Mouse (Mus musculus): Measurements from ENCODE around the gene Kcnc3. TPM values are rescaled to one million over a fixed set of nuclear protein-coding genes. Genes with fewer than 3 reads are reported as not detected.

Kcnc3 gene
- 1.7 and 1.9 TPM in 2 replicates for polyA plus RNA-seq (2016; fragmentation: Nextera tagmentation; extraction: Ambion mirVana)

DNA sequence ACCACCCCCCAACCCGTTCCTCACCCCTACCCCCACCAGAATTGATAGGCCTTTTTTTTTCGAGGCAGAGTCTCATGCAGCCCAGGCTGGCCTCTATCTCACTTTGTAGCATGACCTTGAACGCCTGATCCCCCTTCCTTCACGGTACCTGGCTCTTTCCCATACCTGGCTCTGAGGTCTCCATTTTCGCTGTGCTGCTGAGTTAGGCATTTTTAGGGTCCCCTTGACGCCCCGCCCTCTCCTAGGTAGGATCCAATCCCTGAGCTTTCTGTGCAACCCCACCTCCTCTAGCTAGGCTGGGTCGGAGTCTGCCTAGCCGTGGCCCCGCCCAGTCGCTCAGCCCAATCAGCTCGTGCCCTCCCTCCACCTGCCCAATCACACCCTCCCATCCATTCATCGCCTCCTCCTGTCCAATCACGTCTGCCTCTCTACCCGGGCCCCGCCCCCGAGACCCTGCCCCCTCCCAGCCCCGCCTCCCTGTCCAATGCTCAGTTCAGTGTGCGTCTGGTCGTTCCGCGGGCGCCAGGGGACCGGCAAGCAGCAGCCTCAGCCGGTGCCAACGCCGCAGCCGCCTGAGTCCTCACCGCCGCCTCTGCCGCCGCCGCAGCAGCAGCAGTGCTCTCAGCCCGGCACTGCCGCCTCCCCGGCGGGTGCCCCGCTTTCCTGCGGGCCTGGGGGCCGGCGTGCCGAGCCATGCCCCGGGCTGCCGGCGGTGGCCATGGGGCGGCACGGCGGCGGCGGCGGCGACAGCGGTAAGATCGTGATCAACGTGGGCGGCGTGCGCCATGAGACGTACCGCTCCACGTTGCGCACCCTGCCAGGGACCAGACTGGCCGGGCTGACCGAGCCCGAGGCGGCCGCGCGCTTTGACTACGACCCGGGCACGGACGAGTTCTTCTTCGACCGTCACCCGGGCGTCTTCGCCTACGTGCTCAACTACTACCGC, at the start of gene Kcnc3:
TSS of gene Kcnc3 (plus strand) at position 263 of the 946 bp plus-strand sequence.
- H3K27me3 ChIP-seq, result peaks cover 64% of the 10 kb centered on the region
- no peaks in the 10 kb centered on the region for H3K9me3 ChIP-seq
- peak within 1 kb of the TSS; percentile 72 for H3K9ac ChIP-seq
- H3K36me3 ChIP-seq (replicated peaks), result no peaks in the 10 kb centered on the region
- whole genome bisulfite sequencing, result under 1% methylated on average over 80 of the region's 80 CpGs
- H3K4me1 ChIP-seq, result peaks cover 72% of the 10 kb centered on the region
- ATAC-seq (ENCODE audit: low FRiP score), result peak; percentile 92
- H3K4me3 ChIP-seq (replicated peaks), result peak within 1 kb of the TSS; percentile 67
- peak within 1 kb of the TSS; percentile 65; the same call in 1 of the 2 replicates for H3K27ac ChIP-seq
- peak within 1 kb of the TSS; percentile 99 for H3K4me2 ChIP-seq

DNA sequence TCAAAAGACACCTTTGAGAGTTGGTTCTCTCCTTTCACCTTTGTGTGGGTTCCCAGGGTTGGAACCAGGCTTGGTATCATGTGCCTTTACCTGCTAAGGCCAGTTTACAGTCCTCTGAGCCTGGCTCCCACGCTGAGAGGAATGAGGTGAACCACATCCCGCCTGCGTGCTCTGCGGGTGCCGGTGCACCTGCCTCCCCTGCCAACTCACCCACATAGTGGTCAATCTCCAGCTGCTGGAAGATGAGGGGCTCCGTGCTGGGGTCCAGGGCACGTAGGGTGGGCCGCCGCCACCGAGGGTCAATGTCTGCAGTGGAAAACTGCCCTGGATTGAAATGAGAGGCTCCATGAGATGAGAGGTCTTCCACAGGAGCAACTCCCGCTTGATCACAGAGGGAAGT, 47.9 kb upstream of the Kcnc3 start:
- ATAC-seq (ENCODE audit: low FRiP score), result no peak
- H3K4me1 ChIP-seq, result peaks cover 7% of the 10 kb centered on the region

DNA sequence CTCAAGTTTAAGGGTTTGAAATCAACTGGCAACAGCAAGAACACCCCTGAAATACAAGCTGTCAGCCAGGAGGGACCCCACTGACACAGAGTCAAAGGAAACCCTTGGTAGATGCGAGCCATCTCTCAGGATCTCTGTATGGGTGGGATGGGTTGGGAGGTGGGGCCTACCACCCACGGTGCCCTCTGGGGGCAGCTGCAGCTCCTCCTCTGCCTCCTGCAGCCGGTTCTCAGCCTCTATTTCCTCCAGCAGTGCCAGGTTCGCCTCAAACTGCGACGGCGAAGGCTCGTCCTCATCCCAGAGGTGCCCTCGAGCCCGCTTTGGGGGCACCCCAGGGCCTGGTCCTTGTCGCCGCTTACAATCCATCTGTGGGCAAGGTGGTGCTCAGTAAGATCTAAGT, 47.4 kb upstream of the Kcnc3 start:
- Histone ChIP-seq H3K27ac (no peak overlapping the region), H3K36me3 (replicated peaks) (peaks cover 53% of the 10 kb centered on the region), H3K4me3 (replicated peaks) (no peak overlapping the region), H3K4me1 (peaks cover 12% of the 10 kb centered on the region), H3K27me3 (no peaks in the 10 kb centered on the region), H3K4me2 (no peak overlapping the region), H3K9me3 (no peaks in the 10 kb centered on the region), H3K9ac (no peak overlapping the region)
- no peak for ATAC-seq (ENCODE audit: low FRiP score)
- WGBS, result 87% methylated on average over 12 of the region's 12 CpGs

More for the DNA sequence above, 47.9 kb upstream of the Kcnc3 start:
- WGBS, result 97% methylated on average over 11 of the region's 11 CpGs
- Histone ChIP-seq H3K4me3 (replicated peaks) (no peak overlapping the region), H3K36me3 (replicated peaks) (peaks cover 59% of the 10 kb centered on the region), H3K9ac (no peak overlapping the region), H3K4me2 (no peak overlapping the region), H3K27me3 (no peaks in the 10 kb centered on the region), H3K9me3 (no peaks in the 10 kb centered on the region), H3K27ac (no peak overlapping the region)

DNA sequence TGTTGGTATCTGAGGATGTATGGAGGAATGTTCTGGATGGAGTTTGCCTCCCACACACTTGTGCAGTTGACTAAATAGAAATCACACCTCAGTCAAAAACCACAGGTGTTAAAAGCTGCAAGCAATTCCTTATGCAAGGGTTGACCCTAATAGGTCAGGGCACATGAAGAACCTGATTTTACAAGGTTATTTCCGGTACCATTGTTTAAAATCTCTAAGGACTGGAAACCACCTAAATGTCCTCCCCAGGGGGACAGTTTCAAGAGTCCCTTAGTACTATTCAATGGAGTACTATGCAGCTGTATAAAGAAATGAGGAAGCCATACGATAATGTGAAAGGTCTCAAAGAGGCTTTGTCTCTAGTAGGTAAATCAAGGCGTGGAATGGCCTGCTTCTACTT, 44.2 kb upstream of the Kcnc3 start:
- Histone ChIP-seq H3K36me3 (replicated peaks) (peaks cover 41% of the 10 kb centered on the region), H3K4me1 (peaks cover 14% of the 10 kb centered on the region), H3K9ac (no peak overlapping the region), H3K4me3 (replicated peaks) (no peak overlapping the region), H3K27ac (no peak overlapping the region), H3K4me2 (no peak overlapping the region), H3K27me3 (no peaks in the 10 kb centered on the region), H3K9me3 (no peaks in the 10 kb centered on the region)
- WGBS, result 98% methylated on average over 3 of the region's 3 CpGs
- no peak for ATAC-seq (ENCODE audit: low FRiP score)

DNA sequence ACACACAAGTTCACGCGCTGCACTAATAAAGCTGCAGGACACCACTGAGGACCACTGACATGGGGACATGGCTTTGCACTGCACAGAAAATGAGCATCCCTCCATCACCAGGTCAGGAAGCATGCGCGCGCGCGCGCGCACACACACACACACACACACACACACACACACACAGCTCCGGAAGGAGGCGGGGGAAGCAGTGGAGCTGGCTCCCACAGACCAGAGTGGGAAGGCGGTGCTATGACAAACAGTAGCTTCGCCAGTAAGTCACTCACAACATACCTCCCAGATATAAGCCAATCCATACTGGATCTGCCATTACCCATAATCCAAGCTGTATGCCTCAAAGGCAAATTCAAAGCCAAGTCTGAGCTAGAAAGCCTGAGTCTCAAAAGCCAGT, 43.4 kb upstream of the Kcnc3 start:
- WGBS, result 99% methylated on average over 13 of the region's 13 CpGs
- Histone ChIP-seq H3K27me3 (no peaks in the 10 kb centered on the region), H3K4me3 (replicated peaks) (peak overlapping the region; percentile 50), H3K9ac (peak overlapping the region; percentile 56), H3K4me1 (peaks cover 14% of the 10 kb centered on the region), H3K27ac (no peak overlapping the region), H3K36me3 (replicated peaks) (peaks cover 41% of the 10 kb centered on the region), H3K9me3 (no peaks in the 10 kb centered on the region), H3K4me2 (peak overlapping the region; percentile 58)
- ATAC-seq (ENCODE audit: low FRiP score), result no peak

DNA sequence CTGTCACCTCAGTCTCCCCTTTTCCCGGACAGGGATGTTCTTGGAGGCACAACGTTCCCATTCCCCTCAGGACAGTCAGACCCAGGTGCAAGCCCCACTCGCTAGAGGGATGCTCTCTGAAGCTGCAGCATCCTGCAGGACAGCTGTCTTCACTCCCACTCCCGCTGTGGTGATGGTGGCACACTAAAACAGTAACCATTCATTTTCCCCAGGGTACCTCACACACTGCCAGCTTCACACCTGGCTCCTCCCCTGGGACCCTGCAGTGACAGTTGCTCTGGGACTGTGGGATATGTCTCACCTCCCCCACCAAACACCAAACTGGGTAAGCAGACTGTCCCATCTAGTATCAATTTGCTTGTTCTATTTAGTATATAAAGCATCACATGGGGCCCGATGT, 42.7 kb upstream of the Kcnc3 start:
- Histone ChIP-seq H3K9ac (peak overlapping the region; percentile 56), H3K4me1 (peaks cover 18% of the 10 kb centered on the region), H3K4me3 (replicated peaks) (peak overlapping the region; percentile 50), H3K27me3 (no peaks in the 10 kb centered on the region), H3K4me2 (peak overlapping the region; percentile 58), H3K36me3 (replicated peaks) (peaks cover 36% of the 10 kb centered on the region), H3K27ac (no peak overlapping the region), H3K9me3 (no peaks in the 10 kb centered on the region)
- no peak for ATAC-seq (ENCODE audit: low FRiP score)
- WGBS, result 36% methylated on average over 5 of the region's 5 CpGs

DNA sequence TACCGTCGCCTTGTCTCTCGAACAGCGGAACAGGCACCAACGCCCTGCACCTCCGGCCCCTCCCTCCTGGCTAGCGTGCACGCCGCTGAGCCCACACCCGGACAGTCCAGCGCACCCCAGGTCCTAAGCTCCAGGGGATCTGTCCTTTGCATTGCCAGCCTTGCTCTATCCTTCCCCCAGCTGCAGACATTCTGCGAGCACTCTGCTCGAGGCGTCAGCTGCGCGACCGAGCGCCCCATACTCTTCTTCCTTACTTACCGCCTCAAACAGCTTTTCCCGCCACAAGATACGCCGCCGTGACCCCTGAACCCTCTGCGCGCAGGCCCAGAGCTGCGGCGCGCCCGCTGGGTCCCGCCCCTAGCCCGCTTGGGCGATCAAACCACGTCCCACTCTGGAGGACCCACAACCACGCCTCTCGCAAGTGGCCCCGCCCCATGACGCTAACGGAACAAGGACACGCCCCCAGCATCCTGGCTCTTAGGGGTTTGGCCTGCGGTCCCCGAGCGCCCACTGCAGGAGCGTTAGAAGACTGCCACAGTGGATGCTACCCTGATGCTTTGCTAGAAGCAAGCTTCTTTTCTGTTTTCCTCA, 41.9 kb upstream of the Kcnc3 start, which contains the start of gene Pold1:
TSS of gene Pold1 (minus strand) at position 353 of the 591 bp plus-strand sequence.
- no peaks in the 10 kb centered on the region for H3K27me3 ChIP-seq
- no peaks in the 10 kb centered on the region for H3K9me3 ChIP-seq
- under 1% methylated on average over 43 of the region's 43 CpGs for WGBS
- ATAC-seq (ENCODE audit: low FRiP score), result peak; percentile 93
- peak within 1 kb of the TSS; percentile 50 for H3K4me3 ChIP-seq (replicated peaks)
- H3K4me1 ChIP-seq, result peaks cover 23% of the 10 kb centered on the region
- H3K9ac ChIP-seq, result peak within 1 kb of the TSS; percentile 56
- H3K4me2 ChIP-seq, result peak within 1 kb of the TSS; percentile 58
- H3K27ac ChIP-seq, result peak within 1 kb of the TSS; percentile 59
- H3K36me3 ChIP-seq (replicated peaks), result peaks cover 34% of the 10 kb centered on the region

DNA sequence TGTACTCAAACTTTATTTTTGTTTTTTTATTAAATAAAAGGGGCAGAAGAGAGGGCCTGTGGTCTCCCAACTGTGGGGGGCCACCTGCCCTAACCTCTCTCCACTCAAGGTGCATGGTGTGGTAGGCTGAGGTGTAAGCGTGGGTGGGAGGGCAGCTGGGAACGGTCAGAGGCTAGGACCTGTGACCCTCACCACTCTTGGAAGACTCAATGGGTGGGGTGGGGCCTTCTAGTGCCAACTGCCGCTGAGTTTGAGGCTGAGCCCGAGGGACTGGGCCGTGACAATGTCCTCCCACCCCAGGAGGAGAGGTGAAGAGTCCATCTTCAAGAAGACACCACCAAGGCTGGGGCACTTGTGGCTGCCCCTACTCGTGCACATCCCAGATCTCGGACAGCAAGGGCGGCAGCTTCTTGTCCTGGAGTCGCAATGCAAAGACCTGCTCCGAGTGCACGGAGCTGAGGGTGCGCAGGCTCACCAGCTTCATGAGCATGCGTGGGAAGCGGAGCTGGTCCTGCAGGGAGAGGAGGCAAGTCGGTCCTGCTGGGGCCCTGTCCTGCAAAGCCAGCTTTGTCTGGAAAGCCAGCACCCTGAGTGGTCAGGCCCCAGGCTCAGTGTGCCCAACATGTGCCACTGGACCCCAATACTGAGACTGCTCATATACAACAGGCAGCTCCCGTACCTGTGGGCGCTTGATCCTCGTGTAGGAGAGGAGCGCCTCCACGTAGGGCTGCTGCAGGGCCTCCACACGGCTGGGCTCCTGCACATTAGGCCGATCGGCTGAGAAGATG, 40.6 kb upstream of the Kcnc3 start:
- H3K27me3 ChIP-seq, result no peaks in the 10 kb centered on the region
- no peaks in the 10 kb centered on the region for H3K9me3 ChIP-seq
- no peak for ATAC-seq (ENCODE audit: low FRiP score)
- no peak overlapping the region for H3K27ac ChIP-seq
- no peak overlapping the region for H3K9ac ChIP-seq
- peaks cover 34% of the 10 kb centered on the region for H3K36me3 ChIP-seq (replicated peaks)
- no peak overlapping the region for H3K4me2 ChIP-seq
- H3K4me3 ChIP-seq (replicated peaks), result 0 out of 2 replicates have a peak overlapping the region, but pooled peaks have one; percentile 4
- 94% methylated on average over 23 of the region's 23 CpGs for WGBS
- peaks cover 26% of the 10 kb centered on the region for H3K4me1 ChIP-seq

DNA sequence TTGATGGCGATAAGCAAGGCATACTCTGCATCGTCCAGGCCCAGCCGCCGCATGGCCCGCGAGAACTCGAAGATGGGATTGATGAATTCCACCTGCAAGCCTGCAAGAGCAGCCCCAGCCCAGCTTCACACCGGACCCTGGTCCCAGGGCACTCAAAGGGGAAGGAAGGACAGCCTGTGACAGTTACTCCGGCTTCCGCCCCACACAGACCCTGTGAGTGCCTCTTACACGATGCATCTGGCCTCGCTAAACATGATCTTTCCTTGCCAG, 40.1 kb upstream of the Kcnc3 start:
- no peak overlapping the region for H3K4me3 ChIP-seq (replicated peaks)
- H3K9me3 ChIP-seq, result no peaks in the 10 kb centered on the region
- peaks cover 34% of the 10 kb centered on the region for H3K36me3 ChIP-seq (replicated peaks)
- ATAC-seq (ENCODE audit: low FRiP score), result no peak
- H3K4me2 ChIP-seq, result no peak overlapping the region
- H3K9ac ChIP-seq, result no peak overlapping the region
- peaks cover 1% of the 10 kb centered on the region; the same call in 1 of the 2 replicates for H3K27me3 ChIP-seq
- H3K27ac ChIP-seq, result no peak overlapping the region
- H3K4me1 ChIP-seq, result peaks cover 26% of the 10 kb centered on the region
- WGBS, result 95% methylated on average over 12 of the region's 12 CpGs

DNA sequence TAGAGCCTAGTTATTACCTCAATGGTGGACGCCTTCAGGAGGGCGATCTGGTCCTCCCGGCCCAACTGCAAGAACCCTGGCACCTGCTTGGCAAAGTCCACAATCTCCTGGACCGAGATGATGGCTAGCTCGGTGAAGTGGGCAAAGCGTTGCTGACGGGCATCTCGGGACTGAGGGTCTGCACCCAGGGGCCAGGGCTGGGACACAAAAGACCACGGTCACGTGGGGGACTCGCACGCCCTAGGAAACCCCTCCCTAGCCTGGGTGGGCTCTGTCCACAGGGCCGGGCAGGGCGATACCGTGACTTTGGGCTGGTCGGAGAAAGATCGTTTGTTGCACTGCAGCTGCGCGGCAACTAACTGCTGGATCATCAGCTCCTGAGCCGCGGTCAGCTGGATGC, 39.2 kb upstream of the Kcnc3 start:
- H3K27ac ChIP-seq, result no peak overlapping the region
- no peak for ATAC-seq (ENCODE audit: low FRiP score)
- H3K4me1 ChIP-seq, result peaks cover 26% of the 10 kb centered on the region
- WGBS, result 94% methylated on average over 21 of the region's 21 CpGs
- peaks cover 30% of the 10 kb centered on the region for H3K36me3 ChIP-seq (replicated peaks)
- H3K4me2 ChIP-seq, result no peak overlapping the region
- no peak overlapping the region for H3K9ac ChIP-seq
- no peaks in the 10 kb centered on the region for H3K9me3 ChIP-seq
- peaks cover 4% of the 10 kb centered on the region; the same call in 1 of the 2 replicates for H3K27me3 ChIP-seq
- H3K4me3 ChIP-seq (replicated peaks), result no peak overlapping the region

DNA sequence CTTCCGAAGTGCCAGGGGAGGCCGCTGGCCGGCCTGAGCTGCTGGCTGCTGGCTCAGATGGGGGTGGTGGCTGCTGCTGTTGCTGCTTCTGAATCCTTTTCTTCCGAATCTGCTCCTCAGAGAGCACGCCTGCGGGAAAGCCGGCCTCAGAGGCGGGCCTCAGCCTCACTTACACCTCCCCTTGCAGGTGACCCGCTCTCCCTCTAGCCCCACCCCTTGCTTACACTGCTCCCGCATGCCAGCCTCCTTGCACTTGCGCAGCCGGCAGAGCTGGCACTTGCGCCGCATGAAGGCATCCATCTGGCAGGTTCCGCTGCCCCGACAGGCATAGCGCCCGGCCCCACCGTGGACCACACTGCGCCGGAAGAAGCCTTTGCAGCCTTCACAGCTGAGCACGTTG, 38.7 kb upstream of the Kcnc3 start:
- 83% methylated on average over 22 of the region's 22 CpGs for WGBS
- peaks cover 26% of the 10 kb centered on the region for H3K4me1 ChIP-seq
- ATAC-seq (ENCODE audit: low FRiP score), result no peak

More for the DNA sequence above, 38.7 kb upstream of the Kcnc3 start:
- Histone ChIP-seq H3K27ac (no peak overlapping the region), H3K9ac (no peak overlapping the region), H3K4me3 (replicated peaks) (no peak overlapping the region), H3K9me3 (no peaks in the 10 kb centered on the region), H3K27me3 (peaks cover 4% of the 10 kb centered on the region; the same call in 1 of the 2 replicates), H3K36me3 (replicated peaks) (peaks cover 29% of the 10 kb centered on the region), H3K4me2 (no peak overlapping the region)

Measured in forebrain, embryonic 12.5 days (tissue).